Mouse (Mus musculus): ENCODE results near the gene Kmt2e.
"Not testable (repeated sequence)": the region's sequence is repeated elsewhere in the genome, so short reads cannot be mapped to it uniquely, and the experiment has no call there.

Gene Kmt2e

GRCm38 (mm10) chr5:23431948-23432707 lies 2.1 kb upstream of the Kmt2e start:
- no peak for DNase-seq (ENCODE audit: low read depth, low spot score)

- DNase-seq (ENCODE audit: low read depth, low spot score) = peak; percentile 96
Measured at GRCm38 (mm10) chr5:23432708-23433645, 1.3 kb upstream of the Kmt2e start.

GRCm38 (mm10) chr5:23434598-23435481 lies 599 bp downstream of the Kmt2e start:
- peak; percentile 60 for DNase-seq (ENCODE audit: low read depth, low spot score)

- peak; percentile 52 for DNase-seq (ENCODE audit: low read depth, low spot score)
Measured at GRCm38 (mm10) chr5:23435482-23436125, 1.4 kb downstream of the Kmt2e start.

- DNase-seq (ENCODE audit: low read depth, low spot score) = no peak
Measured at GRCm38 (mm10) chr5:23436735-23437134, 2.5 kb downstream of the Kmt2e start.

GRCm38 (mm10) chr5:23439857-23440256 lies 5.6 kb downstream of the Kmt2e start:
- DNase-seq (ENCODE audit: low read depth, low spot score) = no peak

GRCm38 (mm10) chr5:23440572-23440971 lies 6.3 kb downstream of the Kmt2e start:
- DNase-seq (ENCODE audit: low read depth, low spot score) = no peak

GRCm38 (mm10) chr5:23441916-23442315 lies 7.7 kb downstream of the Kmt2e start:
- no peak for DNase-seq (ENCODE audit: low read depth, low spot score)

- DNase-seq (ENCODE audit: low read depth, low spot score) = no peak
Measured at GRCm38 (mm10) chr5:23444411-23444810, 10.2 kb downstream of the Kmt2e start.

- DNase-seq (ENCODE audit: low read depth, low spot score) = not testable (repeated sequence)
Measured at GRCm38 (mm10) chr5:23453561-23453960, 19.3 kb downstream of the Kmt2e start.

GRCm38 (mm10) chr5:23461688-23462087 lies 27.4 kb downstream of the Kmt2e start:
- no peak for DNase-seq (ENCODE audit: low read depth, low spot score)

- DNase-seq (ENCODE audit: low read depth, low spot score) = no peak
Measured at GRCm38 (mm10) chr5:23464247-23464646, 30.0 kb downstream of the Kmt2e start.

GRCm38 (mm10) chr5:23464743-23465142 lies 30.5 kb downstream of the Kmt2e start:
- DNase-seq (ENCODE audit: low read depth, low spot score) = no peak

GRCm38 (mm10) chr5:23466546-23466945 lies 32.3 kb downstream of the Kmt2e start:
- no peak for DNase-seq (ENCODE audit: low read depth, low spot score)

- no peak for DNase-seq (ENCODE audit: low read depth, low spot score)
Measured at GRCm38 (mm10) chr5:23473098-23473873, 39.0 kb downstream of the Kmt2e start.

- no peak for DNase-seq (ENCODE audit: low read depth, low spot score)
Measured at GRCm38 (mm10) chr5:23483811-23484210, 49.6 kb downstream of the Kmt2e start.

- DNase-seq (ENCODE audit: low read depth, low spot score) = no peak
Measured at GRCm38 (mm10) chr5:23489231-23489630, 55.0 kb downstream of the Kmt2e start.

- peak; percentile 15 for DNase-seq (ENCODE audit: low read depth, low spot score)
Measured at GRCm38 (mm10) chr5:23490797-23491196, 56.6 kb downstream of the Kmt2e start.

- no peak for DNase-seq (ENCODE audit: low read depth, low spot score)
Measured at GRCm38 (mm10) chr5:23496396-23496795, 62.2 kb downstream of the Kmt2e start.

GRCm38 (mm10) chr5:23496933-23497332 lies 62.7 kb downstream of the Kmt2e start:
- DNase-seq (ENCODE audit: low read depth, low spot score) = no peak
